Mouse (Mus musculus) kidney, embryonic 14.5 days (tissue): ENCODE results near the gene Olfr286. TPM values are rescaled to one million over a fixed set of nuclear protein-coding genes. Genes with fewer than 3 reads are reported as not detected.

Source experiments
- ATAC-seq: fragments of 200-750 bp; cut with Nextera tagmentation; 2 replicates; pipeline ENCODE4 v1.8.0; 2017; ENCODE audit warnings: moderate number of reproducible peaks, mild to moderate bottlenecking, moderate TSS enrichment, moderate library complexity; ENCODE audit not compliant: low FRiP score, low TSS enrichment
- H3K27ac ChIP-seq: fragments of 300-500 bp; sonication (generic); 2 replicates; pipeline ENCODE4 v1.5.1; 2014; ENCODE audit warnings: low read depth, mild to moderate bottlenecking, low read length, moderate library complexity, mixed read lengths
- H3K27me3 ChIP-seq: fragments of 300-500 bp; sonication (generic); 2 replicates; pipeline ENCODE4 v1.6.1; 2014; ENCODE audit warnings: mild to moderate bottlenecking, low read length; ENCODE audit not compliant: control insufficient read depth, insufficient read depth
- H3K36me3 ChIP-seq: fragments of 300-500 bp; sonication (generic); 2 replicates; pipeline ENCODE4 v1.6.1; 2014; ENCODE audit warnings: low read length, mixed read lengths; ENCODE audit not compliant: control insufficient read depth, insufficient read depth
- H3K4me1 ChIP-seq: fragments of 300-500 bp; sonication (generic); 2 replicates; pipeline ENCODE4 v1.6.1; 2014; ENCODE audit warnings: low read length, mixed read lengths; ENCODE audit not compliant: control insufficient read depth, insufficient read depth
- H3K4me2 ChIP-seq: fragments of 300-500 bp; sonication (generic); replicated peaks from 2 replicates; pipeline ENCODE4 v1.6.1; 2014; ENCODE audit warnings: low read depth, mild to moderate bottlenecking, low read length
- H3K4me3 ChIP-seq: fragments of 300-500 bp; sonication (generic); 2 replicates; pipeline ENCODE4 v1.5.1; 2014; ENCODE audit warnings: mild to moderate bottlenecking, low read length
- H3K9ac ChIP-seq: fragments of 300-500 bp; sonication (generic); 2 replicates; pipeline ENCODE4 v1.6.1; 2014; ENCODE audit warnings: low read depth, mild to moderate bottlenecking, low read length, moderate library complexity
- H3K9me3 ChIP-seq: fragments of 300-500 bp; sonication (generic); 2 replicates; pipeline ENCODE4 v1.6.1; 2016; ENCODE audit warnings: low read length; ENCODE audit not compliant: control insufficient read depth
- WGBS: fragments of 180-500 bp; shearing (Covaris S2); extraction: QIAGEN DNeasy Blood & Tissue Kit; methylation state at CpG from one replicate; pipeline ENCODE4 v1.1.7; 2014; 5-methylcytosine and 5-hydroxymethylcytosine counted together
- polyA plus RNA-seq: library from polyadenylated mRNA; unstranded; fragments of >200 nt; fragmentation: Nextera tagmentation; extraction: Ambion mirVana; gene quantifications from 2 replicates; pipeline ENCODE4 v1.2.1, GENCODE M21; 2014

Gene Olfr286
- polyA plus RNA-seq, 1 experiment from 2014 or later, result not detected

- 69% methylated on average over 5 of the region's 5 CpGs for WGBS
- no peak overlapping the region for H3K4me3 ChIP-seq
- no peak for ATAC-seq
Observed at GRCm38 (mm10) chr15:98214130-98214529, 20.1 kb downstream of the Olfr286 start.

DNA sequence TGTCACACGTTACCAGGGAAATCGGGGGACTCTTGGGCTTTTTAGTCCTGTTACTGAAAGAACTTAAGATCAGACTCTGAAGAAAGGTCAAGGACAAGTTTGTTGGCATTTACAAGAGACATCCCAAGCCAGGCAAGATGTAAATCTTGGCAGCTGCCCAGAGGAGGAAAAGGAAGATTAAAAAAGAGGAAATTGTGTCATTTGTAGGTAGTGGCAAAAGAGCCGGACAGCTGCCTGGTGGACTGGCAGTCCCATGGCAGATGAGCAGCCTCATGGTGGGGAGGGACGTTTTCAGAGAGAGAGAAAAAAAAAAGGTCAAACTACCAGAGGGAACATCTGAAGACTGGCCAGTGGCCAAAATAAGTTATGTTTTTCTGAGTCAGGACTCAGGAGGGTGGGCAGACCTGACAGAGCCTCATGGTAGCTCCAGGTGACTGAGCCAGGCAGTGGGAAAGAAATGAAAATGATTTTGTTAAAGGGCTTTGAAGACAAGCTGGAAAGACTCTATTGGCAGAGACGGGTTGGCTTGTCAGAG is 20.8 kb downstream of the Olfr286 start:
- 69% methylated on average over 5 of the region's 5 CpGs for WGBS
- H3K27ac ChIP-seq, result no peak overlapping the region

More at GRCm38 (mm10) chr15:98214130-98214529, 20.1 kb downstream of the Olfr286 start:
- H3K27ac ChIP-seq, result no peak overlapping the region
- no peaks in the 10 kb centered on the region for H3K36me3 ChIP-seq
- no peaks in the 10 kb centered on the region for H3K27me3 ChIP-seq
- H3K9ac ChIP-seq, result no peak overlapping the region
- H3K4me1 ChIP-seq, result no peaks in the 10 kb centered on the region
- H3K9me3 ChIP-seq, result no peaks in the 10 kb centered on the region
- H3K4me2 ChIP-seq, result no peak overlapping the region

GRCm38 (mm10) chr15:98209676-98210075 is 24.6 kb downstream of the Olfr286 start:
- Histone ChIP-seq H3K9me3 (no peaks in the 10 kb centered on the region), H3K27me3 (no peaks in the 10 kb centered on the region), H3K4me2 (no peak overlapping the region), H3K36me3 (no peaks in the 10 kb centered on the region), H3K4me1 (no peaks in the 10 kb centered on the region), H3K9ac (no peak overlapping the region), H3K4me3 (no peak overlapping the region), H3K27ac (no peak overlapping the region)
- no peak for ATAC-seq
- WGBS, result 69% methylated on average over 7 of the region's 7 CpGs

More for the DNA sequence above, 20.8 kb downstream of the Olfr286 start:
- no peak for ATAC-seq
- no peaks in the 10 kb centered on the region for H3K36me3 ChIP-seq
- no peak overlapping the region for H3K4me2 ChIP-seq
- H3K9ac ChIP-seq, result no peak overlapping the region
- H3K4me3 ChIP-seq, result no peak overlapping the region
- no peaks in the 10 kb centered on the region for H3K27me3 ChIP-seq
- no peaks in the 10 kb centered on the region for H3K9me3 ChIP-seq
- no peaks in the 10 kb centered on the region for H3K4me1 ChIP-seq

DNA sequence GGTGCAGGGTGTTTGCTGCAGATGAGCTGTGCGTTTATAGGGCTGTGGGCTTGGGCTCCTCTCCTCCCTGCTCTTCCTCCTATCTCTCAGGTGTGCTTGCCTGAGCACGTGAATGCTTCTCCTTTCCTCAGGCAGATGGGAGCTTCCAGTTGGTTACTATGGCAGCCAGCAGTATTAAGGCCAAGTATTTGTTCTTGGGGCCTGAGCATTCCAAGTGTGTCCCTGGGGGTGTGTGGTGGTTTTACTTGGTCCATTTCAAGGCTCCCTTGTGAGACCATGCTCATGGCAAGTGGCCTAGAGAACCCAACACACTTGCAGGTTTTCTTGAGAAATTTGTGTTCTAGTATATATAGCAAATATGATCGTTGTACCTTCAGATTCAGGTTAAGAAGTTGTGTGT is 38.8 kb downstream of the Olfr286 start, which contains the start of gene Olfr288:
Olfr288 (minus strand) TSS at position 101 of the 400 bp plus-strand sequence.
- ATAC-seq, result no peak
- no peak within 1 kb of the TSS for H3K9ac ChIP-seq
- H3K9me3 ChIP-seq, result no peaks in the 10 kb centered on the region
- H3K27ac ChIP-seq, result no peak within 1 kb of the TSS
- no peak within 1 kb of the TSS for H3K4me2 ChIP-seq
- H3K4me3 ChIP-seq, result no peak within 1 kb of the TSS
- H3K4me1 ChIP-seq, result no peaks in the 10 kb centered on the region
- H3K36me3 ChIP-seq, result no peaks in the 10 kb centered on the region
- whole genome bisulfite sequencing, result 62% methylated on average over 3 of the region's 3 CpGs
- H3K27me3 ChIP-seq, result no peaks in the 10 kb centered on the region

- H3K27ac ChIP-seq, result no peak overlapping the region
- H3K4me3 ChIP-seq, result no peak overlapping the region
- H3K4me2 ChIP-seq, result no peak overlapping the region
- H3K27me3 ChIP-seq, result no peaks in the 10 kb centered on the region
- WGBS, result 66% methylated on average over 4 of the region's 4 CpGs
- no peak for ATAC-seq
- no peak overlapping the region for H3K9ac ChIP-seq
- H3K9me3 ChIP-seq, result no peaks in the 10 kb centered on the region
- peaks cover 9% of the 10 kb centered on the region; the same call in 1 of the 2 replicates for H3K4me1 ChIP-seq
- no peaks in the 10 kb centered on the region for H3K36me3 ChIP-seq
Observed at GRCm38 (mm10) chr15:98184456-98184855, 49.8 kb downstream of the Olfr286 start.

GRCm38 (mm10) chr15:98181856-98182570 is 52.2 kb downstream of the Olfr286 start:
- H3K4me3 ChIP-seq, result no peak overlapping the region
- no peaks in the 10 kb centered on the region for H3K9me3 ChIP-seq
- no peak for ATAC-seq
- H3K9ac ChIP-seq, result no peak overlapping the region
- 48% methylated on average over 12 of the region's 12 CpGs for WGBS
- no peak overlapping the region for H3K4me2 ChIP-seq
- H3K36me3 ChIP-seq, result no peaks in the 10 kb centered on the region
- peaks cover 9% of the 10 kb centered on the region; the same call in 1 of the 2 replicates for H3K4me1 ChIP-seq
- no peaks in the 10 kb centered on the region for H3K27me3 ChIP-seq
- H3K27ac ChIP-seq, result peak overlapping the region; percentile 47; the same call in 1 of the 2 replicates

GRCm38 (mm10) chr15:98181132-98181711 is 53.0 kb downstream of the Olfr286 start:
- H3K4me1 ChIP-seq, result peaks cover 9% of the 10 kb centered on the region; the same call in 1 of the 2 replicates
- peak overlapping the region; percentile 73 for H3K4me2 ChIP-seq
- ATAC-seq, result peak; percentile 98
- H3K27ac ChIP-seq, result peak overlapping the region; percentile 66; the same call in 1 of the 2 replicates
- peak overlapping the region; percentile 47 for H3K4me3 ChIP-seq
- peak overlapping the region; percentile 42 for H3K9ac ChIP-seq
- WGBS, result under 1% methylated on average over 30 of the region's 30 CpGs
- H3K9me3 ChIP-seq, result no peaks in the 10 kb centered on the region
- H3K27me3 ChIP-seq, result no peaks in the 10 kb centered on the region
- no peaks in the 10 kb centered on the region for H3K36me3 ChIP-seq

GRCm38 (mm10) chr15:98180567-98181131 is 53.6 kb downstream of the Olfr286 start:
- 6% methylated on average over 26 of the region's 26 CpGs for WGBS
- peaks cover 9% of the 10 kb centered on the region; the same call in 1 of the 2 replicates for H3K4me1 ChIP-seq
- H3K9ac ChIP-seq, result peak overlapping the region; percentile 42
- ATAC-seq, result 0 out of 2 replicates have a peak, but pooled peaks have one; percentile 2
- H3K4me3 ChIP-seq, result peak overlapping the region; percentile 47
- no peaks in the 10 kb centered on the region for H3K27me3 ChIP-seq
- H3K36me3 ChIP-seq, result no peaks in the 10 kb centered on the region
- H3K9me3 ChIP-seq, result no peaks in the 10 kb centered on the region
- H3K4me2 ChIP-seq, result peak overlapping the region; percentile 73
- H3K27ac ChIP-seq, result peak overlapping the region; percentile 66; the same call in 1 of the 2 replicates
